Mouse (Mus musculus): ENCODE measurements around the gene Tdrd3.

Gene Tdrd3

DNA sequence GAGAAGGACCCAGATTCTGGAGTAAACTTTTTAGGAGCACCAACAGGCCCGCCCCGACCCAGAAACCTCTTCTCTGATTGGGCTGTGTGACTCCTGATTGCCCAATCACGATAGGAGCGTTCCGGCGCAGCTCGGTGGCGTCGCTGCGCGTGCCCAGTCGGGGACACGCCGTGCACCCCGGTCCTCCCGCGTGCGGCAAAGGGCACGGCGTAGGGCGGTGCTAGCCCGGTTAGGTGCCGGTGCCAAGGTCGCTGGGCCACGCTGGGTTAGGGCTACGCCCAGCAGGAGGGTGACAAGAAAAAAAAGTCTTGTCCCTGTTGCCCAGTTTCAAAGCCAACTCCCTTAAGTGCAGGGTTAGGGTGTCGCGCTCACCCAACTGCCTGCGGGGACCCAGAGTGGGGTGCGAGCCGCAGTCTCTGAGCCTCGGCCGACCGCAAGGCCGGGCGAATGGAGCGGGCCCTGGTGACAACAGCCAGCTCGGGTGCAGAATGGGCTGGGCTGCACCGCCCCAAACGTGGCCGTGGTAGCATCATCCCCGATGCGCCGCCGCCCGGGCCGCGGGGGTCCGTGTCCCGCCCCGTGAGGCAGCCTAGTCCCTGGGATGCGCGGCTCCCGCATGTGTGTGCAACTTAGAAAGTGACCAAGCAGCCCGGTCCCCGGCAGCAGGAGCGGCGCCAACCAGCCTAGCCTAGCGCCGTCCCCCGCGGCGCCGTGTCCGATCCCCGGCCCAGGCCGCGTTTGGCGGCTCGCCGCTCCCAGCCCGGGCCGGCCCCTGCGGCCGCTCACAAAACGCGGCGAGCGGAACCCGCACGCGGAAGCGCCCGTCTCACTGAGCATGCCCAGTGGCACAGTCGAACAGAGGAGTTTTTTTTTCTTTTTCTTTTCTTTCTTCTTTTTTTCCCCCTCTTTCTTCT, at the start of gene Tdrd3:
Tdrd3 (plus strand) TSS at position 832 of the 914 bp plus-strand sequence.
- peak; percentile 96 for DNase-seq (ENCODE audit: low read depth, low spot score)

DNA sequence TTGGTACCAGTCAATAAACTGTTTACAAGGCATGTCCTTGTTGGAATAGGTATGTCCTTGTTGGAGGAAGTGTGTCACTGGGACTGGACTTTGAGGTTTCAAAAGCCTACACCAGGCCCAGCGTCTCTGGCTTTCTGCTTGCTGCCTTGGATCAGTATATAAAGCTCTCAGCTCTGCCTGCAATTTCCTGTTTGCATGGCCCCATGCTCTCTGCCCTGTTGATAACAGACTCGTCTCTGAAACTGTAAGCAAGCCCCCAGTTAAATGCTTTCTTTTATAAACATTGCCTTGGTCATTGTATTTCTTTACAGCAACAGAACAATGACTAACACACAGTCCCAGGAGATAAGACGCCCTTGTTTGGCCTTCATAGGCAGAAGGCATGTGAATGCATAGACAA, 49.3 kb upstream of the Tdrd3 start:
- no peak for DNase-seq (ENCODE audit: low read depth, low spot score)

DNA sequence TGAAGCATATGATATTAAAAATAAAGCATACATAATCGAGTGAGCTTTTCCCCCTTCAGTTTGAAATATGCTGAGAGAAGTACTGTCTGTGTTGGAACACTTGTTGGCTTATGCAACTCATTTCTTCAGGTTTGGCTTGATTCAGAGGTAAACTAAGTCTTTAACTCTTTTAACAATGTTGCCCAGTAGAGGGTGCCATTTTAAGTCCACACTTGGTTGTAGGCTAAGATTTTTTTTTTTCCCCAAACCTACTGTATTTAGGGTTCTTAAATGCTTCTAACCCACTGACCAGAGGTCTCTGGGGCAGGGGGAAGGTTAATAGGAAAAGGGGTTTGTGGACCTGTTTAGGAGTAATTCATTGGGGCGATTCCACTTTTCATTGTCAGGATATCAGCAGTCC, 33.4 kb upstream of the Tdrd3 start:
- DNase-seq (ENCODE audit: low read depth, low spot score): peak; percentile 42

DNA sequence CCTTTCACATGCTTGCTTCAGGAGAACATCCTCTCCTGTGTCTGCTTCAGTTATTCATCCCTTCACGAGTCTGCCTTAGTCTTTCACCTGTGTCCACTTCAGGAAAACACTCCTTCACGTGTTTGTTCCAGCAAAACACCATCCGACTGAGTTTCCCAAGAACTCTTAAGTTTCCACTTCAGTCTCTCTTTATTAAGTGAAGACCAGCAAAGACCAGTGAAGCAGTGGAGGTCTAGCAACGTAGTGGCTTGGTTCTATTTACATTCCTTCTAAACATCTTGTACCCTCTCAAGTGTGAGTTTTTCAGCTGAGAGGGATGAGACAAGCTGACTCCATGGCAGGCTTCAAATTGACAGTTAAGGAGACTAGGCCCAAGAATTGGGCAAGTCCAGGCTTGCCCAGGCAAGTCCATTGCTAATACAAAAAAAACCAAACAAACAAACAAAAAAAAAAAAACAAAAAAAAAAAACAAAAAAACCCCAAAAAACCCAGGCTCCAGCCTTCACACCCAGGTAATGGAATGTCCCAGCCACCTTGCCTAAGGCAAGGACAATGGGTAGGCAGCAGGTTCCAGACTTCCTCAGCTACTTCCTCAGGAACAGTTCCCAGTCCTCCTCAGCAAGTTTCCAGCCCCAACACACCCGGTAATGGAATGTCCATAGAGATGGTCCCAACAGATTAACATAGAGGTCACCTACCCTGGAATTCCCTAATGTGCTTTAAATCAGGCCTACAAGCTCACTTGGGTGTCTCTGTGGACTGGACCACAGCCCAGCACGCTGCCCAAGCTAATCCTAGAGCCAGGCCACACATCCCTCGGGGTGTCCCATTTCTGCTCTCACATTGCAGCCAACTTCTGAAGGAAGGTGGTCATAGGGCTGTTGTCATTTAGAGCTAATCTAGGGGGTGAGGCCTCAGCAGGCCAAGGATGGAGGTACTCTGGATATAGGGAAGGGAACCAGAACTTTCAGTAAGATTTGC, 31.9 kb upstream of the Tdrd3 start:
- DNase-seq (ENCODE audit: low read depth, low spot score): no peak

DNA sequence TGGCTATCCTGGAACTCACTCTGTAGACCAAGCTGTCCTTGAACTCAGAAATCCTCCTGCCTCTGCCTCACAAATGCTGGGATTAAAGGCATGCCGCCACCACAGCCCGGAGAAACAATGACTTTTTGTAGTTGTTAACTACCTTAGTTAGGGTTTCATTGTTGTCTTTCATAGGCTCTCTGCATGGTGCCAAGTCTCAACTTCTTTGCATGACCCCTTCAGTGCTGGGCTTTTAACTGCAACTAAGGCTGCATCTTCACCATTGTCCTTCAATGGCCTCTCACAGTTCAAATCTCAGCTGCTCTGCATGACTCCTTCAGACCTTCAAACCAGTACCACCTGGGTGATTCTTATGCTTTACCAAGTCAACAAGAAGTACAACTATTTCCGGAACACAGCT, 23.3 kb upstream of the Tdrd3 start:
- DNase-seq (ENCODE audit: low read depth, low spot score): no peak

DNA sequence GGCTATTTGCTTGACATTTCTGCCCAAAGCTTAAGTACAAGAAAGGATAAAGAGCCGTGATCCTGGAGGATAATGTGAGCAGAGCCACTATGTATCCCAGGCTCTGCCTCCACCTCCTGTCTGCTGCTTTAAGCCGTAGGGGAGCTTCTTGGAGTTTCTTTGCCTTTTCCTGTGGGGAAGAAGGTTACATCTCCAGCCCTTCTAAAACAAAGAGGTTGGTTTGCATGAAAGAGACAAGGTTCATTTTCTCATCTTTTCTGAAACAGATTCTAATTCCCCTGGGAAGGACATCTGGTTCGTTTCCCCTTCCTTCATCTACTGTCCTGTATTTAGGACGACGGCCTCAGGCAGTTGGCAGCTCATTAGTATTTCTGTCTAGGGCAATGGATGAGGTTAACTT, 19.8 kb upstream of the Tdrd3 start:
- DNase-seq (ENCODE audit: low read depth, low spot score): no peak

DNA sequence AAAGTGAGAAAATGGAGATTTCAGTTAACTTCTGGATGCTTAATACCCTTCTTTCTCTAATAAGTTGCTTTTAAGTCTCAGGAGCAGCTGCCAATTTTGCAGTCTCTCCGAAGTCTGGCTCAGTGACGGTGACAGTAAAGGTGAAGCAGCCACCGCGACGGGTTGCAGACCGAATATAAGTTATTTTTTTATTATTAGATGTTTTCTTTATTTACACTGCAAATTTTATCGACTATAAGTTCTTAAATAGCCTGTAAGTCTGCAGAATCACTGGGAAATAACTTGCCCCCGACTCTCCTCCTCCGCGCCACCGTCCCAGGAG, 992 bp upstream of the Tdrd3 start:
- DNase-seq (ENCODE audit: low read depth, low spot score): no peak

DNA sequence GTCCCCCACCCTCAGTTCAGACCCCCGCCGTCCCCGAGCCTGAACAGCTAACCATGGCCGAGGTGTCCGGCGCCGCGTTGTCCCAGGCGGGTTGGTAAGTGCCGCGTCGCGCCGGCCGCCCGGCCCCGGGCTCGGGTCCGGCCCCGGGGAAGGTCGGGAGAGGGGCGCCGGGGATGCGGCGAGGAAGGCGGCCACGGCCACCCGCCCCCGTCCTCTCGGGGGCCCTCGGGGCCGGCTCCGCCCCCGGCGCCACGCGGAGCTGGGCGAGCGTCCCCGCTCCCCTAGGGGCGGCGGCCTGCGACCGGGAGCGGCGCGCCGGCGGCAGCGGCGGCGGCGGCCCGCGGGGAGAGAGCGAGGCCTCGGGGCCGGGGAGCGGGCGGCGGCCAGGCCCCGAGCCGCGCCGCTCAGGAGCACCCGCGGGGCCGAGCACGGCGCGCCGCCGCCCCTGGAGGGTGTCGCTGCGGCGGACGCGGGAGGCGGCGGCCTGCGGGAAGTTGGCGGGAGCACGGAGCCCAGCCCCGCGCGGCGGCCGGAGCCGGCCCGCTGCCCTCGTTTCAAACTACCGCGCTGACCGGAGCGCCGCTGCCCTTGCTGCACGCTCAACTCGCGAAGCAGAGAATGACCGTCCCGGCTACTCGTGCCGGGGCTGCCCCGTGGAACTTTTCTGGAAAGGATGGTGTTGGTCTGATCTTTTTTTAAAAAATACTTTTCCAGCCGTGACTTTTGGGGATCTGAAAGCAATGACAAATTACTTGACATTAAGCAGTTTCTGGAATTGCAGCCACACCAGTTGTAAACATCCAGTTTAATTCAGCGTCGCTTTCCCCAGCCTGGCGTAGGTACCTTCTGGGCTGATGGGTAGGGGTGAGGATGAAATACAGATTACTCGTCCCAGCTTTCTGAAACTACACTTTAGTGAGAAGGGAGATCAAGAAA, 584 bp downstream of the Tdrd3 start:
- peak; percentile 73 for DNase-seq (ENCODE audit: low read depth, low spot score)

DNA sequence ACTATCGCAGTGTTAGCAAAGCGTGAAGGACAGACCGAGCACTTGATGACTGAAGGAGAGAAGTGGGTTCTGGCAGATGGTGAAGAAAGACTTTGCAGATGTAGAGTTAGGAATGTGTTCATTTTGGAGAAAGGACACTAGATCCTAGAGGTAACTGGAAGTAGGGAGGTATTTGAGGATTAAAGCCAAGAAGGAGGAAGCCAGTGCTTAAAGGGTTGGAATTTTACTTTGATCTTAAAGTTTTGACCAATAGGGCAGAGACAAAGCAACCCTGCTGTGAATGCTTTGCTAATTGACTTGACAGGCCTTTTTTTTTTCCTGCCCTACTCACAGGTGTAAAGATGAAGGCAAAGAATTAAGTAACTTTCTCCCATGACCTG, 1.2 kb downstream of the Tdrd3 start:
- DNase-seq (ENCODE audit: low read depth, low spot score): peak; percentile 9

DNA sequence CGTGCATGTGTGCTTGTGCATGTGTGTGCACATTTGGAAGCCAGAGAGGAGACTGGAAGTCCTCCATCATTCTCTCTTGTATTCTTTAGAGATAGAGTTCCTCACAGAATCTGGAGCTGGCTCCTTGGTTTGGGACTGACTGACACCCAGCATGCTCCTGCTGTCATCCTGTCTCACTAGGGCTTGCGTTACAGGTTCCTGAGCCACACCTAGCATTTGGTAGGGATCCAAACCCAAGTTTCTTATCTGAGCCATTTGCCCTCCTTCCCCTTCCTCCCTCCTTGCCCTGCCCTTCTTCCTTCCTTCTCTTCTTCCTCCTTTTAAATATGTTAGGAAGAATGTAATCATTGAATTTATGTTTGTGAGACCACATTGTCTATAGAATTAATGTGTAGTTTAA, 3.3 kb downstream of the Tdrd3 start:
- no peak for DNase-seq (ENCODE audit: low read depth, low spot score)

DNA sequence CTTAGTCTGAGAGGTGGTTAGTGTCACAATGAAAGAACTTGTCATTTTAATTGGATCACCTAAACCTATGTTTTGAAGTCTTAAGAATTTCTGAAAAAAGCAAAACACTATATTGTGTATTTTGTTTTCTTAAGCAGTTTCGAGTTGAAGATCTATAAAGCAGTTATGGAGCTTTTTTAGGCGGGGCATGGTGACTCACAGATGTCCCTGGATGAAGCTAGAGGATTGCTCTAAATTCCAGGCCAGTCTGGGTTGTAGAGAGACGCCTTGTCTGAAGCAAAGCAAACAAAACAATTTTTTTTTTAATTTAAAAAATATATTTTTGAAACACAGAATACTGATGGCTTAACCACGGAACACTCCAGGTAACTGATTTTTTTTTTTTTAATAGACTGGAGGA, 4.1 kb downstream of the Tdrd3 start:
- DNase-seq (ENCODE audit: low read depth, low spot score): no peak

DNA sequence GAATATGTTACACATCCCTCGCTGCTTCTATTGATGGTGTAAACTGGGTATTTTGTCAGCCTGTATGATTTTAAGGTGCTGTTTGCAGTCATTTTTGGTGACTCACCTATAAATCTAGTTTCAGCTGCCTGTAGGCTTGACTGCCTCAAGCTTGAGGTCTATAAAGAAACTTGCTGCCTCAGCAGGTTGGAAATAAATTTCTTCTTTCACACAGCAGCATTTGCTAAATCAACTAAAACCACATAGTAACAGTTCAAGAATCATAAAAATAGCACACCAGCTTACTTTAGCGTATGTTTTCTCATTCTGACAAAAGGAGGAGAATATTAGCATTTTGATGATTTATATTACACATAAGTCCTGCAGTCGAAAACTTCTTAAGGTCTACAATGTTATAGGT, 6.0 kb downstream of the Tdrd3 start:
- DNase-seq (ENCODE audit: low read depth, low spot score): no peak

DNA sequence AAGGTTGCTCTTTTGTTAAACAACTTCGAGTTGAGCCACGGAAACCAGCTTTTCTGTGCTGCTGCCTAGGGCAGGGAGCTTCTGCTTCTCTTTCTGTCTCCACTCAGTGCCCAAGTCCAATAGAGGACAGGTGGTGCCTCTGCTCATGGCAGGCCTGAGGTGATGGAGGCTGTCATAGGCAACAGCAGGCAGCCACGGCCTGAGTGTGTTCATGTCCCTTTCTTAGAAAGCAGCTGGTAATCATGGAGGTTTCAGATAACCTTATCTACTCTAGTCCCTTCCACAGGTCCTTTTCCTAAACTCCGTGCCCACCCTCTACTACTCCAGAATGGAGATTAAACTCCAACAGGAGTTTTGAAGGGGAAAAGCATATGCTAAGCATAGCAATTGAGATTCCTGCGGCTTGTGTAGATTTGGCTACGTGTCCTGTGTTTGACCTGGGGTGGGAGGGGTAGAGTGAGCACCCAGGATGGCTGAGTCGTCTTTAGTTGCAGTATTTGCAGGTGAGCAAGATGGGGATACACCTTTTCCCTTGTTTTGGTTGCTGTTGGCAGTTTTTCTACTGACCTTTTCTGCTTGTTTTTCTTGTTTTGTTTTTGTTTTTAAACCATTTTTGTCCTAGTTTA, 10.0 kb downstream of the Tdrd3 start:
- DNase-seq (ENCODE audit: low read depth, low spot score): no peak

DNA sequence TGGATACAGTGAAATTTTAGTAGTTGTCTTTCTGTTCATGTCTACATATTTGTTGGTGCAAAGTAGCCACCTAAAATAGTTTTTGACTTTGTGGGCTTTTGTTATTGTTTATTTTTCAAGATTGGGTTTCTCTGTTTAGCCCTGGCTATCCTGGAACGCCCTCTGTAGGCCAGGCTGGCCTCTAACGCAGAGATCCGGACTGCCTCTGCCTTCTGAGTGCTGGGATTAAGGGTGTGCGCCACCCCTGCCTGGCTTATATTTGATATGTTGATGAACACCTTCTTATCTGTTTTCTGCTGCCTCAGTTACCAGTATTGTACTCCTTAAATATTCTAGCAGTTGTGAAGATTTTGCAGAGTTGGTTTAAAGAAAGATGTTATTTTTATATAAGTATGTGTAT, 10.6 kb downstream of the Tdrd3 start:
- no peak for DNase-seq (ENCODE audit: low read depth, low spot score)

DNA sequence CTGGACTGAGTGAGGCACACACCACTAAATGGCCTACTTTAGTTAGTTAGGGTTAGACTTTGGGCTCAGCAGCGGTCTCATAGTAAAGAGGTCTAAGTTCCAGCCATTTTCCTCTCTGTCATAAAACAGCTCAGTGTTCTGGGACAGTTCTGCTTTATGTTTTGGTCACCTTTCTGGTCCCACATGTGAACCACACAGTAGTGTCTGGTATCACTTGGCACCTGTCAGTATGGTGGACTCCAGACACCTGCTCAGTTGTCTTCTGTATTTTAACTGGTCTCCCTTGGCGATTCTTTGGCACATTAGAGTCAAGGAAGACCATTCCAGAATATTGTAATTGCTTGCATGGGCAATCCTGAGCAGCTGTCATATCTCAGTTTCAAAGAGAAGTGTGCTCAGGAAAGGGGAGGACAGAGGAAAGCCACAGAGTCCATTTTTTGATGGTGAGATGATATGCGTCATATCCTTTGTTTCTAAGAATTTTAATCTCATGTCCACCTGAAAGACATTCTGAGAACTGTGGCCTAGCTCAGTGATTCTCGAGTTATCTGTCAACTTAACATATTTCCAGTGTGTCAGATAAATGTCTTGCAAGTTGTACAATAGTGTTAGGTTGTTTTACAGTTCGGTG, 11.3 kb downstream of the Tdrd3 start:
- no peak for DNase-seq (ENCODE audit: low read depth, low spot score)

DNA sequence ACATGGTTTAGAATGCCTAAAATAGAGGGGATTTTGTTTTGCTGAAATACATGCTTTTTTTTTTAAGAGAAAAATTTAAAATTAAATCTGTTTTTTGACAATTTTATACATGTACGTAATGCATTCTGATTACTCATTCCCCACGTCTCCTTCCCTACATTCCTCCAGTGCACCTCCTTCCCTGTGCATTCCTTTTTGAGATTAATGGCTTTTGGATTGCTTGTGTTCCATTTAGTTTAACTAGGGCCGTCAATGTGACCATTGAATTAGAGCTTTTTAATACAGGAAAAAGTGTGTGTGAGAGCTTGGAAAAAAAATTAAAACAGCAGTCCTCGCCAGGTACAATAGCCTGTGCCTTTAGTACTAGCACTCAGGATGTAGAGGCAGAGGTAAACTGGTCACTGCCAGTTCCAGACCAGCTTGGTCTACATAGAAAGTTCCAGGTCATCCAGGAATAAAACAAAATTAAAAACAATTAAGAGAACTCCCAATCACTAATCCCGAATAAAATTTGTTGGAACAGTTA, 17.0 kb downstream of the Tdrd3 start:
- DNase-seq (ENCODE audit: low read depth, low spot score): no peak

DNA sequence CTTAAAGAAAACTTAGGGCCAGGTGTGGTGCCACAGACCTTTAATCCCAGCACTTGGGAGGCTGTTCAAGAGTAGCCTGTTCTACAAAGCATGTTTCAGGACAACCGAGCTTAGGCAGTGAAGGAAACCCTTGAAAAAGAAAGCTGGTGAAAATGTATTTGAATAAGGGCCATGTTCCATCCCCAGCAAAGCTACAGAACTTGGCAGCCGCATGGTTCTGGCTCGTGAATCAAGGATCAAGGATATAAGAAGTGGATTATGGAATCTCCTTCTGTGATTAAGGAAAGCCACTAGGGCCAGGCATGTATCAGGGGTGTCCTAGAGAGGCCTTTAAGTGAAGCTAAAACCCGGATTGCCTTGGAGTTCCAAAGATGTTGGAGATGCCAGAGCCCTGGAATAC, 18.9 kb downstream of the Tdrd3 start:
- no peak for DNase-seq (ENCODE audit: low read depth, low spot score)

DNA sequence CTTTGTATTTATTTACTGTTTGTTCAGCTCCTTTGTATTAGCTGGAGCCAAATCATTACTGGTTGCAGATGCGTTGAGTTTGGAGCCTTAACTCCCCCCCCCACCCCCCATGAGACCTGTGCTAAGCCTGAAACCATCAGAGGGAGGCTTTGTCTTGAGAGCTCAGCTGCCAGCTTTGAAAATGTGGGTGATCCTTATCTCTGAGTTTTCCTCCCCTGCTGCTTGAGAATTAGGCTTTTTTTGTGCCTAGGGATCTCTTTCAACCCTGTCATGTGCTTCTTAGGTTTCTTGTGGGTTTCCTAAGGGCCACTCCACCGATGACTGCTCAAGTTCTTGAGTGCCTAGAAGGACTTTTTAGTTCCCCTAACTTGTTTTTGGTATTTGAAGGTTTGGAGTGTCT, 23.3 kb downstream of the Tdrd3 start:
- DNase-seq (ENCODE audit: low read depth, low spot score): no peak

DNA sequence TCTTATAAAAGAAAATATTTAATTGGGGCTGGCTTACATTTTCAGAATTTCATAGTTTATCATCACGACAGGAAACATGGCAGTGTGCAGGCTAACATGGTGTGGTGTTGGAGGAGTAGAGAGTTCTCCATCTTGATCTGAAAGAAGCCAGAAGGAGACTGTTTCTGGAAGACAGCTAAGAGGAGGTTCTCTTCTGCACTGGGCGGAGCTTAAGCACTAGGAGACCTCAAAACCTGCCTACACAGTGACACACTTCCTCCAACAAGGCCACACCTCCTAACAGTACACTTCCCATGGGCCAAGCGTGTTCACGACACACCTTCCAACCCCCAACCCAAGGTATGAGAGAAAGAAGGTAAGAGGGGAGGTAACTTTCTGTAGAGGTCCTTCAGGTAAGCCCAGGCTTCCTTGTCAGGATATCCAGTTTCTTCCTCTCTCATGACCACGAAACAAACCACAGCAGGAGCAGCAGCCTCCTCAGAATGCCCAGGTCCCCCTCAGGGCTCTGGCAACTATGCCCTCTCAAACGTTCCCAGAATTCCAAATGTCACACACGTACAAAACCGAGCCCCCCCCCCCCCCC, 30.0 kb downstream of the Tdrd3 start:
- DNase-seq (ENCODE audit: low read depth, low spot score): peak; percentile 8

Data from CD4-positive, CD25-positive, alpha-beta regulatory T cell, adult 2 months (primary cell).